In genomic region chr3:86894491-86894890, GRCm38 (mm10) we compare ENCODE assay signal across 23 mouse cellular contexts. TPM values are rescaled to one million over a fixed set of nuclear protein-coding genes. Genes with fewer than 3 reads are reported as not detected.
DNase-seq lines count a peak whose midpoint lies in the region; ATAC-seq and TF ChIP-seq lines count a peak whose summit lies in the region.
"Had no signal": no experiment of that assay in that cellular context is flagged by ENCODE, and none has a peak within 500 bp of the region (broad histone marks: within the 10 kb centered on the region; RNA-seq: fewer than 3 reads in every experiment).

No protein-coding gene starts in this region.

- 79% methylated on average over 2 of the region's 2 CpGs for WGBS in kidney, adult 2 months
- 92% methylated on average over 2 of the region's 2 CpGs for WGBS in kidney, embryonic 14.5 days
- 93% methylated on average over 2 of the region's 2 CpGs for WGBS in embryonic facial prominence, embryonic 10.5 days

- no peak overlapping the region for H3K9ac ChIP-seq in kidney, embryonic 14.5 days (ENCODE audit: low read depth, low read length)
- H3K9ac ChIP-seq: embryonic facial prominence, embryonic 13.5 days; forebrain, embryonic 15.5 days; hindbrain, embryonic 12.5 days; limb, embryonic 13.5 days had no signal

- H3K4me1 ChIP-seq in kidney, adult 2 months (ENCODE audit: control insufficient read depth, insufficient read depth, low read length): no peaks in the 10 kb centered on the region
- H3K4me1 ChIP-seq in kidney, embryonic 14.5 days (ENCODE audit: control insufficient read depth, insufficient read depth, low read length): no peaks in the 10 kb centered on the region
- peaks cover 57% of the 10 kb centered on the region for H3K4me1 ChIP-seq in megakaryocyte, embryonic 14.5 days
- H3K4me1 ChIP-seq in embryonic facial prominence, embryonic 10.5 days: peaks cover 10% of the 10 kb centered on the region

- no peak for TF ChIP-seq CTCF in kidney, adult 2 months (conservative IDR thresholded peaks at IDR 0.05; ENCODE audit: insufficient read depth, insufficient read length, low read depth, low read length)

- H3K27ac ChIP-seq in kidney, adult 2 months (ENCODE audit: insufficient read depth, low read depth, low read length): no peak overlapping the region
- H3K27ac ChIP-seq in kidney, embryonic 14.5 days (ENCODE audit: low read depth, low read length): no peak overlapping the region
- no peak overlapping the region for H3K27ac ChIP-seq in embryonic facial prominence, embryonic 10.5 days (replicated peaks)
- H3K27ac ChIP-seq: embryonic facial prominence, embryonic 13.5 days; forebrain, embryonic 15.5 days; heart, embryonic 10.5 days; hindbrain, embryonic 12.5 days; limb, embryonic 13.5 days had no signal

- H3K4me3 ChIP-seq in kidney, adult 2 months (ENCODE audit: insufficient read depth, low read depth, low read length): no peak overlapping the region
- no peak overlapping the region for H3K4me3 ChIP-seq in kidney, embryonic 14.5 days (ENCODE audit: low read length)
- H3K4me3 ChIP-seq in megakaryocyte, embryonic 14.5 days (replicated peaks): peak overlapping the region; percentile 14
- H3K4me3 ChIP-seq in embryonic facial prominence, embryonic 10.5 days: no peak overlapping the region
- H3K4me3 ChIP-seq: embryonic facial prominence, embryonic 13.5 days; forebrain, embryonic 15.5 days; heart, embryonic 10.5 days; hindbrain, embryonic 12.5 days; limb, embryonic 13.5 days; myocyte had no signal

- H3K27me3 ChIP-seq in kidney, adult 2 months (replicated peaks; ENCODE audit: control insufficient read depth, insufficient read depth, low read length): no peaks in the 10 kb centered on the region
- H3K27me3 ChIP-seq in kidney, embryonic 14.5 days (ENCODE audit: control insufficient read depth, insufficient read depth, low read length): no peaks in the 10 kb centered on the region
- no peaks in the 10 kb centered on the region for H3K27me3 ChIP-seq in megakaryocyte, embryonic 14.5 days (replicated peaks)
- H3K27me3 ChIP-seq in embryonic facial prominence, embryonic 10.5 days (replicated peaks; ENCODE audit: low read depth, poor library complexity, severe bottlenecking): no peaks in the 10 kb centered on the region
- H3K27me3 ChIP-seq: embryonic facial prominence, embryonic 13.5 days; forebrain, embryonic 15.5 days; hindbrain, embryonic 12.5 days; limb, embryonic 13.5 days had no signal

- no peaks in the 10 kb centered on the region for H3K36me3 ChIP-seq in kidney, adult 2 months (ENCODE audit: control insufficient read depth, insufficient read depth, low read length)
- H3K36me3 ChIP-seq in kidney, embryonic 14.5 days (ENCODE audit: control insufficient read depth, insufficient read depth, low read length): no peaks in the 10 kb centered on the region
- H3K36me3 ChIP-seq in megakaryocyte, embryonic 14.5 days (replicated peaks; ENCODE audit: low read length): peaks cover 5% of the 10 kb centered on the region
- H3K36me3 ChIP-seq in embryonic facial prominence, embryonic 10.5 days (replicated peaks): no peaks in the 10 kb centered on the region
- H3K36me3 ChIP-seq: embryonic facial prominence, embryonic 13.5 days; forebrain, embryonic 15.5 days; heart, embryonic 10.5 days; limb, embryonic 13.5 days had no signal

- no peak overlapping the region for H3K4me2 ChIP-seq in kidney, embryonic 14.5 days (replicated peaks; ENCODE audit: low read depth, low read length)
- H3K4me2 ChIP-seq: embryonic facial prominence, embryonic 13.5 days; forebrain, embryonic 15.5 days; hindbrain, embryonic 12.5 days; limb, embryonic 13.5 days had no signal

- no peak for ATAC-seq in kidney, embryonic 14.5 days (ENCODE audit: low FRiP score, low TSS enrichment)
- ATAC-seq: forebrain, embryonic 15.5 days; inflammation-experienced regulatory T-cells, adult 6 months had no signal

- TF ChIP-seq POLR2A in kidney, adult 2 months (IDR thresholded peaks at IDR 0.05; ENCODE audit: low read depth, low read length): no peak

- no peaks in the 10 kb centered on the region for H3K9me3 ChIP-seq in kidney, embryonic 14.5 days (ENCODE audit: control insufficient read depth, low read length)
- peaks cover 3% of the 10 kb centered on the region; the same call in 1 of the 2 replicates for H3K9me3 ChIP-seq in megakaryocyte, embryonic 14.5 days
- no peaks in the 10 kb centered on the region for H3K9me3 ChIP-seq in embryonic facial prominence, embryonic 10.5 days
- H3K9me3 ChIP-seq: embryonic facial prominence, embryonic 13.5 days; forebrain, embryonic 15.5 days; heart, embryonic 10.5 days; hindbrain, embryonic 12.5 days; limb, embryonic 13.5 days had no signal

- peak; percentile 10 for DNase-seq in kidney, adult 2 months
- DNase-seq in spleen, postnatal 36 days (ENCODE audit: low spot score in 2 of 2): peak; percentile 68 to 70
- no peak for DNase-seq in spleen, postnatal 10 days (ENCODE audit: low spot score in 2 of 2)
- no peak for DNase-seq in cerebellum, postnatal 10 days
- DNase-seq in right cerebral cortex, postnatal 36 days (ENCODE audit: low spot score in 2 of 2): no peak
- no peak for DNase-seq in embryonic facial prominence, embryonic 10.5 days (ENCODE audit: low spot score)
- DNase-seq: adrenal gland, adult 2 months; cerebellum, adult 9-10 months; gastrocnemius, postnatal 36 days; kidney, adult 8-10 months; kidney, postnatal 4 days; layer of hippocampus, postnatal 36 days; midbrain, embryonic 14.5 days; thymus, postnatal 36 days had no signal

RNA-seq across cellular contexts. Expression of gene Dclk2, which starts 26.2 kb away (rescaled TPM):
- 3.2 and 3.7 TPM in 2 replicates for polyA plus RNA-seq in kidney, adult 2 months (2012; rRNA removed)
- polyA plus RNA-seq in kidney, embryonic 14.5 days (2014; fragmentation: Nextera tagmentation; extraction: Ambion mirVana): 2.3 and 3.6 TPM in 2 replicates
- 4.5 and 5.5 TPM in 2 replicates for polyA plus RNA-seq in megakaryocyte, embryonic 14.5 days (2012; ENCODE audit: insufficient read depth, low replicate concordance)
- polyA plus RNA-seq in embryonic facial prominence, embryonic 10.5 days (2016; fragmentation: Nextera tagmentation; extraction: Ambion mirVana): 14.2 and 15.0 TPM in 2 replicates

Comparison
In these comparisons a context has a peak if more than half of its experiments do, and no peak if none do; other contexts are left out.
1. DNase-seq: peak in kidney, adult 2 months (single experiment) and spleen, postnatal 36 days (2 of 2); none in spleen, postnatal 10 days (0 of 2), cerebellum, postnatal 10 days (0 of 2), right cerebral cortex, postnatal 36 days (0 of 2) and embryonic facial prominence, embryonic 10.5 days (single experiment).